Mouse (Mus musculus) ovary, adult 18-20 months (tissue): ENCODE data around the gene Dscam.
A peak's percentile ranks its signal among the peaks of the same experiment; 100 is the strongest.

ENCODE experiments used
- DNase-seq: peaks from one replicate; pipeline ENCODE4 v3.0.0; 2022; ENCODE audit warnings: low spot score, mixed read lengths

Dscam gene

GRCm38 (mm10) chr16:96877271-96877670 is 293.3 kb downstream of the Dscam start:
- no peak for DNase-seq

- no peak for DNase-seq
Observed at GRCm38 (mm10) chr16:96872799-96873198, 297.8 kb downstream of the Dscam start.

GRCm38 (mm10) chr16:96857571-96857970 is 313.0 kb downstream of the Dscam start:
- DNase-seq = no peak

- DNase-seq = no peak
Observed at GRCm38 (mm10) chr16:96855060-96855459, 315.5 kb downstream of the Dscam start.

- no peak for DNase-seq
Observed at GRCm38 (mm10) chr16:96852383-96852782, 318.2 kb downstream of the Dscam start.

GRCm38 (mm10) chr16:96848916-96849315 is 321.6 kb downstream of the Dscam start:
- DNase-seq = no peak

- DNase-seq = no peak
Observed at GRCm38 (mm10) chr16:96846585-96846984, 324.0 kb downstream of the Dscam start.

- no peak for DNase-seq
Observed at GRCm38 (mm10) chr16:96846113-96846512, 324.4 kb downstream of the Dscam start.

GRCm38 (mm10) chr16:96845475-96846098 is 325.0 kb downstream of the Dscam start:
- no peak for DNase-seq

- no peak for DNase-seq
Observed at GRCm38 (mm10) chr16:96843691-96844400, 326.7 kb downstream of the Dscam start.

- DNase-seq = no peak
Observed at GRCm38 (mm10) chr16:96842829-96843360, 327.7 kb downstream of the Dscam start.

GRCm38 (mm10) chr16:96819649-96820048 is 350.9 kb downstream of the Dscam start:
- DNase-seq = peak; percentile 17

GRCm38 (mm10) chr16:96806298-96806697 is 364.3 kb downstream of the Dscam start:
- no peak for DNase-seq

- no peak for DNase-seq
Observed at GRCm38 (mm10) chr16:96802636-96803035, 367.9 kb downstream of the Dscam start.

GRCm38 (mm10) chr16:96801650-96802237 is 368.8 kb downstream of the Dscam start:
- no peak for DNase-seq

- no peak for DNase-seq
Observed at GRCm38 (mm10) chr16:96795431-96795830, 375.1 kb downstream of the Dscam start.

GRCm38 (mm10) chr16:96791307-96791706 is 379.2 kb downstream of the Dscam start:
- no peak for DNase-seq

- DNase-seq = no peak
Observed at GRCm38 (mm10) chr16:96788286-96788685, 382.3 kb downstream of the Dscam start.

GRCm38 (mm10) chr16:96779021-96779420 is 391.5 kb downstream of the Dscam start:
- DNase-seq = no peak

- no peak for DNase-seq
Observed at GRCm38 (mm10) chr16:96774245-96774644, 396.3 kb downstream of the Dscam start.

GRCm38 (mm10) chr16:96767985-96768384 is 402.6 kb downstream of the Dscam start:
- DNase-seq = no peak

GRCm38 (mm10) chr16:96767508-96767907 is 403.0 kb downstream of the Dscam start:
- DNase-seq = no peak

GRCm38 (mm10) chr16:96761225-96761624 is 409.3 kb downstream of the Dscam start:
- no peak for DNase-seq
